18 mouse cellular contexts compared by ENCODE assay signal in the genomic region with DNA sequence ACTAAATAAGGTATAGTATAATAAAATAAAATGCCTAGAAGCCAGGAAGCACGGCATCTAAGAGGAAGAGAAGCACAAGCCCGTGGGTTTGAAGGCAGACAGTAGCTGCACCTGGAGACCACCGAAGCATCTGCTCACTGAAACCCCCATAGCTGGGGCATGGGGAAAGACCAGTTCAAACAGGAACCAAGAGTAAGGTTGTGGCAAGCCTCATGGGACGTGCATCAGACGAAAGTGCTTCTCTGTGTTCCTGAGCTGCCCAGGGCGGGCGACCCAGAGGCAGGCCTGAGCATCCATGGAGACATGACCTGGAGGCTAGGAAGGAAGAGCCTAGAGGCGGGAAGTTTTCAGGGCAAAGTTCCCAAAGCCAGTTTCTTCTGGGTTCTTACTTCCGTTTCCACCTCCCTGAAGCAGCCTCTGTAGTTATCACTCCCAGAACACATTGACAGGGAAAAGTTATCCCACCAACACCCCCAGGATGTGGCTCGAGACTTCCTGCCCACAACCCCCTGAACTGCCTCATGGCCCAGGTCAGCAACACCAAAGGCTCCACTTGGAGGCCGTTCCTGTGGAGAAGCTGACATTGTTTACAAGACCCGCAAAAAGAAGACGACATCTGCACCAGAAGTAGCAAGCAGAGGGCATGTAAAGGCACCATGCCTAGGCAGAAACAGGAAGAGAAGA. TPM values are rescaled to one million over a fixed set of nuclear protein-coding genes. Genes with fewer than 3 reads are reported as not detected.
DNase-seq lines count a peak whose midpoint lies in the region; ATAC-seq lines count a peak whose summit lies in the region.
"Had no signal": no experiment of that assay in that cellular context is flagged by ENCODE, and none has a peak within 500 bp of the region (broad histone marks: within the 10 kb centered on the region; RNA-seq: fewer than 3 reads in every experiment).

No protein-coding gene starts in this region.

- H3K4me2 ChIP-seq in hindbrain, embryonic 12.5 days (replicated peaks): no peak overlapping the region
- no peak overlapping the region for H3K4me2 ChIP-seq in hindbrain, embryonic 16.5 days (ENCODE audit: low read length)
- no peak overlapping the region for H3K4me2 ChIP-seq in hindbrain, embryonic 14.5 days (replicated peaks)
- H3K4me2 ChIP-seq: limb, embryonic 15.5 days had no signal

- no peak for ATAC-seq in hindbrain, embryonic 12.5 days (ENCODE audit: low FRiP score)
- no peak for ATAC-seq in hindbrain, embryonic 16.5 days
- ATAC-seq in hindbrain, embryonic 14.5 days (ENCODE audit: low FRiP score): no peak
- ATAC-seq in megakaryocyte-erythroid progenitor cell, adult 5-6 weeks (replicated peaks; ENCODE audit: low FRiP score, low TSS enrichment, poor library complexity, severe bottlenecking): peak; percentile 29; the same call in 1 of the 2 replicates

- H3K36me3 ChIP-seq in hindbrain, embryonic 12.5 days: no peaks in the 10 kb centered on the region
- H3K36me3 ChIP-seq in hindbrain, embryonic 16.5 days (ENCODE audit: control insufficient read depth, insufficient read depth, low read length): no peaks in the 10 kb centered on the region
- H3K36me3 ChIP-seq in hindbrain, embryonic 14.5 days (replicated peaks; ENCODE audit: control insufficient read depth, insufficient read depth): no peaks in the 10 kb centered on the region
- H3K36me3 ChIP-seq: G1E; heart, embryonic 12.5 days; limb, embryonic 15.5 days had no signal

- no peaks in the 10 kb centered on the region for H3K9me3 ChIP-seq in hindbrain, embryonic 12.5 days (replicated peaks)
- H3K9me3 ChIP-seq in hindbrain, embryonic 16.5 days (ENCODE audit: control insufficient read depth, low read length): no peaks in the 10 kb centered on the region
- H3K9me3 ChIP-seq in hindbrain, embryonic 14.5 days (ENCODE audit: control insufficient read depth, low read length): no peaks in the 10 kb centered on the region
- H3K9me3 ChIP-seq: heart, embryonic 12.5 days; limb, embryonic 15.5 days had no signal

- peaks cover 26% of the 10 kb centered on the region for H3K4me1 ChIP-seq in hindbrain, embryonic 12.5 days
- H3K4me1 ChIP-seq in hindbrain, embryonic 16.5 days (ENCODE audit: control insufficient read depth, insufficient read depth, low read depth, low read length): peaks cover 8% of the 10 kb centered on the region
- H3K4me1 ChIP-seq in hindbrain, embryonic 14.5 days (replicated peaks; ENCODE audit: control insufficient read depth, insufficient read depth, low read length): peaks cover 18% of the 10 kb centered on the region
- H3K4me1 ChIP-seq: limb, embryonic 15.5 days had no signal

- 76% methylated on average over 13 of the region's 13 CpGs for WGBS in hindbrain, embryonic 12.5 days
- 78% methylated on average over 13 of the region's 13 CpGs for WGBS in hindbrain, embryonic 16.5 days
- WGBS in hindbrain, embryonic 14.5 days: 77% methylated on average over 13 of the region's 13 CpGs

- H3K9ac ChIP-seq in hindbrain, embryonic 12.5 days: no peak overlapping the region
- H3K9ac ChIP-seq in hindbrain, embryonic 16.5 days (ENCODE audit: low read depth, low read length): no peak overlapping the region
- H3K9ac ChIP-seq in hindbrain, embryonic 14.5 days: no peak overlapping the region
- H3K9ac ChIP-seq: forebrain, postnatal 0 days; heart, embryonic 12.5 days; limb, embryonic 15.5 days had no signal

- no peak overlapping the region for H3K4me3 ChIP-seq in hindbrain, embryonic 12.5 days
- H3K4me3 ChIP-seq in hindbrain, embryonic 16.5 days (ENCODE audit: low read length): no peak overlapping the region
- no peak overlapping the region for H3K4me3 ChIP-seq in hindbrain, embryonic 14.5 days (replicated peaks; ENCODE audit: low read length)
- H3K4me3 ChIP-seq: heart, embryonic 12.5 days; limb, embryonic 15.5 days had no signal

- H3K27ac ChIP-seq in hindbrain, embryonic 12.5 days: peak overlapping the region; percentile 82; the same call in 1 of the 2 replicates
- H3K27ac ChIP-seq in hindbrain, embryonic 16.5 days (ENCODE audit: low read depth, low read length): no peak overlapping the region
- 0 out of 2 replicates have a peak overlapping the region, but pooled peaks have one; percentile 90 for H3K27ac ChIP-seq in hindbrain, embryonic 14.5 days
- H3K27ac ChIP-seq: limb, embryonic 15.5 days had no signal

- DNase-seq in A20 (ENCODE audit: low read depth, low spot score): peak; percentile 75
- DNase-seq in hindbrain, embryonic 14.5 days (ENCODE audit: low spot score): no peak
- DNase-seq in urinary bladder, postnatal 36 days (ENCODE audit: low spot score in 2 of 2): no peak
- no peak for DNase-seq in cerebellum, adult 8-10 months
- DNase-seq in frontal cortex, adult 2 months (ENCODE audit: extremely low spot score in 1 of 2, low spot score in 1 of 2): no peak
- DNase-seq: cerebellum, adult 18-20 months; forebrain, postnatal 0 days; gastrocnemius, postnatal 25 days; heart, postnatal 4 days; kidney, adult 2 months; kidney, postnatal 4 days; lung, postnatal 10 days had no signal

- H3K27me3 ChIP-seq in hindbrain, embryonic 12.5 days: no peaks in the 10 kb centered on the region
- H3K27me3 ChIP-seq in hindbrain, embryonic 16.5 days (replicated peaks; ENCODE audit: control insufficient read depth, insufficient read depth, low read length): no peaks in the 10 kb centered on the region
- H3K27me3 ChIP-seq in hindbrain, embryonic 14.5 days (ENCODE audit: control insufficient read depth, insufficient read depth, low read length): no peaks in the 10 kb centered on the region
- H3K27me3 ChIP-seq: heart, embryonic 12.5 days; limb, embryonic 15.5 days had no signal

RNA-seq across cellular contexts. Expression of a gene that starts 16.8 kb away (rescaled TPM):
- 40.4 and 45.0 TPM in 2 replicates for polyA plus RNA-seq in hindbrain, embryonic 12.5 days (2016; fragmentation: Nextera tagmentation; extraction: Ambion mirVana)
- 49.0 and 50.5 TPM in 2 replicates for polyA plus RNA-seq in hindbrain, embryonic 16.5 days (2015; fragmentation: Nextera tagmentation; extraction: Ambion mirVana)
- polyA plus RNA-seq in hindbrain, embryonic 14.5 days (2014; fragmentation: Nextera tagmentation; extraction: Ambion mirVana): 55.6 and 61.5 TPM in 2 replicates
- not detected in 2 replicates for total RNA-seq in megakaryocyte-erythroid progenitor cell, adult 5-6 weeks (2014; fragmentation: Nextera tagmentation)
- 0.14 TPM in 1 of 2 replicates, not detected in the other for total RNA-seq in megakaryocyte-erythroid progenitor cell, adult 5-6 weeks (2017)
- polyA plus RNA-seq in frontal cortex, adult 2 months (2012; rRNA removed): 48.3 and 49.9 TPM in 2 replicates
- total RNA-seq: gastrocnemius, postnatal 25 days had no signal
- polyA plus RNA-seq: G1E had no signal
